Mouse (Mus musculus): ENCODE results near the gene Cdkal1. TPM values are rescaled to one million over a fixed set of nuclear protein-coding genes. Genes with fewer than 3 reads are reported as not detected.

Gene Cdkal1
- polyA plus RNA-seq, 1 experiment from 2014 or later = 21.1 TPM

- peak; percentile 62 for ATAC-seq (ENCODE audit: low read depth)
- 11% methylated on average over 2 of the region's 2 CpGs for WGBS
- Histone ChIP-seq H3K36me3 (ENCODE audit: control insufficient read depth, insufficient read depth, low read length) (no peaks in the 10 kb centered on the region), H3K4me2 (ENCODE audit: low read depth, low read length) (no peak overlapping the region), H3K27ac (ENCODE audit: low read depth, low read length) (peak overlapping the region; percentile 71; the same call in 1 of the 2 replicates), H3K27me3 (ENCODE audit: control insufficient read depth, insufficient read depth, low read length) (no peaks in the 10 kb centered on the region), H3K4me1 (ENCODE audit: control insufficient read depth, insufficient read depth, low read length) (peaks cover 20% of the 10 kb centered on the region), H3K4me3 (ENCODE audit: low read depth, low read length) (no peak overlapping the region), H3K9me3 (ENCODE audit: control insufficient read depth, low read length) (no peaks in the 10 kb centered on the region), H3K9ac (replicated peaks; ENCODE audit: low read depth, low read length) (no peak overlapping the region)
Measured at GRCm38 (mm10) chr13:29415967-29416366, 439.5 kb downstream of the Cdkal1 start.

GRCm38 (mm10) chr13:29414878-29415277, 440.6 kb downstream of the Cdkal1 start:
- Histone ChIP-seq H3K36me3 (ENCODE audit: control insufficient read depth, insufficient read depth, low read length) (no peaks in the 10 kb centered on the region), H3K9me3 (ENCODE audit: control insufficient read depth, low read length) (no peaks in the 10 kb centered on the region), H3K4me1 (ENCODE audit: control insufficient read depth, insufficient read depth, low read length) (peaks cover 20% of the 10 kb centered on the region), H3K4me2 (ENCODE audit: low read depth, low read length) (no peak overlapping the region), H3K4me3 (ENCODE audit: low read depth, low read length) (no peak overlapping the region), H3K27ac (ENCODE audit: low read depth, low read length) (no peak overlapping the region; the same call in 1 of the 2 replicates), H3K27me3 (ENCODE audit: control insufficient read depth, insufficient read depth, low read length) (no peaks in the 10 kb centered on the region), H3K9ac (replicated peaks; ENCODE audit: low read depth, low read length) (no peak overlapping the region)
- WGBS = 30% methylated on average over 6 of the region's 6 CpGs
- no peak for ATAC-seq (ENCODE audit: low read depth)

DNA sequence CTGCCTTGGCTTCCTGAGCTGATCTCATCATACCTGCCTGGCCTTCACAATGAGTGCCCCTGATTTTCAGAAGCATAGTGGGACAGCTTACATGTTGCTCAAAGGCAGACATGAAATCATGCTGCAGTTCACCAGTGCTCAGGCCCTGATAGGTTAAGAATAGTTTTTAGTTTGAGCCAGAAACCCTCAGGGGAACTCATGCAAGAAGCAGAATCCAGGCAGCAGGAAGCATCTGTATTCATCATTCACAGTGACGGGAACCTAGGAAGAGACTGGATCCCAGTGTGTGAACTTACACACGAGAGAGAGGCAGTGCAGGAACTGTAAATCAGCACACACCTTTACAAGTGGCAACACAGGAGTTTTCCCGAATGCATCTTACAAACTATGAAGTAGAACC, 441.0 kb downstream of the Cdkal1 start:
- Histone ChIP-seq H3K27me3 (ENCODE audit: control insufficient read depth, insufficient read depth, low read length) (no peaks in the 10 kb centered on the region), H3K9me3 (ENCODE audit: control insufficient read depth, low read length) (no peaks in the 10 kb centered on the region), H3K4me2 (ENCODE audit: low read depth, low read length) (no peak overlapping the region), H3K36me3 (ENCODE audit: control insufficient read depth, insufficient read depth, low read length) (no peaks in the 10 kb centered on the region), H3K4me3 (ENCODE audit: low read depth, low read length) (no peak overlapping the region), H3K4me1 (ENCODE audit: control insufficient read depth, insufficient read depth, low read length) (peaks cover 20% of the 10 kb centered on the region), H3K9ac (replicated peaks; ENCODE audit: low read depth, low read length) (no peak overlapping the region), H3K27ac (ENCODE audit: low read depth, low read length) (no peak overlapping the region)
- WGBS = 15% methylated on average over 3 of the region's 3 CpGs
- no peak for ATAC-seq (ENCODE audit: low read depth)

GRCm38 (mm10) chr13:29411176-29411575, 444.3 kb downstream of the Cdkal1 start:
- Histone ChIP-seq H3K9ac (replicated peaks; ENCODE audit: low read depth, low read length) (no peak overlapping the region), H3K27ac (ENCODE audit: low read depth, low read length) (no peak overlapping the region), H3K36me3 (ENCODE audit: control insufficient read depth, insufficient read depth, low read length) (no peaks in the 10 kb centered on the region), H3K4me2 (ENCODE audit: low read depth, low read length) (no peak overlapping the region), H3K9me3 (ENCODE audit: control insufficient read depth, low read length) (no peaks in the 10 kb centered on the region), H3K27me3 (ENCODE audit: control insufficient read depth, insufficient read depth, low read length) (no peaks in the 10 kb centered on the region), H3K4me1 (ENCODE audit: control insufficient read depth, insufficient read depth, low read length) (peaks cover 13% of the 10 kb centered on the region), H3K4me3 (ENCODE audit: low read depth, low read length) (no peak overlapping the region)
- ATAC-seq (ENCODE audit: low read depth) = no peak
- WGBS = 87% methylated on average over 6 of the region's 6 CpGs

DNA sequence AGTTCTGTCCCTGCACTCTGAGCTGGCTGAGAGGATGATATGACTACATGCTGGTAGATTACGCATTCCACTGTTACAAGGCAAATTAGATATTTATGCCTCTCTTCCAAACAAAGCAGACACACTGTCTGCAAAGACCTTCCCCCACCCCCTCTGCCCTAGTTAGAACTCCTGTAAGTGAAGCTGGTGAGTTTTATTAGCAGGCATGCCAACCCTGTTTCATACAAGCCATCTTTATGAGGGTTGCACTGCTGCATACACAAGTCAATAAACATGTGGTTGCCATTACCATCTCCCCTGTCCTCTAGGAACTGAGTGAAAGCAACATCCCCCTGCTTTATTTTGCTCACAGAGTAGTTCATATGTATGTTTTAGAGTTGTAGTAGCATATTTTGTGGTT, 447.9 kb downstream of the Cdkal1 start:
- Histone ChIP-seq H3K27ac (ENCODE audit: low read depth, low read length) (no peak overlapping the region), H3K4me2 (ENCODE audit: low read depth, low read length) (no peak overlapping the region), H3K9me3 (ENCODE audit: control insufficient read depth, low read length) (no peaks in the 10 kb centered on the region), H3K9ac (replicated peaks; ENCODE audit: low read depth, low read length) (no peak overlapping the region), H3K27me3 (ENCODE audit: control insufficient read depth, insufficient read depth, low read length) (no peaks in the 10 kb centered on the region), H3K4me3 (ENCODE audit: low read depth, low read length) (no peak overlapping the region), H3K4me1 (ENCODE audit: control insufficient read depth, insufficient read depth, low read length) (no peaks in the 10 kb centered on the region), H3K36me3 (ENCODE audit: control insufficient read depth, insufficient read depth, low read length) (no peaks in the 10 kb centered on the region)
- WGBS = 59% methylated on average over 1 of the region's 1 CpGs
- no peak for ATAC-seq (ENCODE audit: low read depth)

DNA sequence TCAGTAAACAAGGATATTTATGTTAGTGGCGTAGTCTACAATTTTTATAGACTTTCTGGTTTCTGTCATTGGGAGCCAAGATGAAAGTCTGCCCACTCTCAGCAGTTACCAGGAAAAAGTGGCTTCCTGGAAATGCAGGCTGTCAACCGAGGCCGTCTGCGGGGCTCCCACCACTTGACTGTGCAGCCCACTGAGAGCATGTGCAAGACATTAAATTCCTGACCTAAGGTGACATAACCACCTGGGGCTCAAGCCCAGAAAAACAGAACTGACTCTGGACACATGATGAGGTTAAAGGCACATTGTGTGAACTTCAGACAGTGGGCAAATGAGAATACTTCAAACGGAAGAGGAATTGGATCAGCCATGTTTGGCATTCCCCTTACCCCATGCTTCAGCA, 450.2 kb downstream of the Cdkal1 start:
- Histone ChIP-seq H3K27ac (ENCODE audit: low read depth, low read length) (no peak overlapping the region), H3K9ac (replicated peaks; ENCODE audit: low read depth, low read length) (no peak overlapping the region), H3K9me3 (ENCODE audit: control insufficient read depth, low read length) (no peaks in the 10 kb centered on the region), H3K27me3 (ENCODE audit: control insufficient read depth, insufficient read depth, low read length) (no peaks in the 10 kb centered on the region), H3K4me1 (ENCODE audit: control insufficient read depth, insufficient read depth, low read length) (no peaks in the 10 kb centered on the region), H3K36me3 (ENCODE audit: control insufficient read depth, insufficient read depth, low read length) (no peaks in the 10 kb centered on the region), H3K4me2 (ENCODE audit: low read depth, low read length) (no peak overlapping the region), H3K4me3 (ENCODE audit: low read depth, low read length) (no peak overlapping the region)
- no peak for ATAC-seq (ENCODE audit: low read depth)
- 73% methylated on average over 5 of the region's 5 CpGs for WGBS

GRCm38 (mm10) chr13:29403217-29403616, 452.3 kb downstream of the Cdkal1 start:
- Histone ChIP-seq H3K4me2 (ENCODE audit: low read depth, low read length) (no peak overlapping the region), H3K9ac (replicated peaks; ENCODE audit: low read depth, low read length) (no peak overlapping the region), H3K36me3 (ENCODE audit: control insufficient read depth, insufficient read depth, low read length) (no peaks in the 10 kb centered on the region), H3K27me3 (ENCODE audit: control insufficient read depth, insufficient read depth, low read length) (no peaks in the 10 kb centered on the region), H3K27ac (ENCODE audit: low read depth, low read length) (no peak overlapping the region), H3K4me3 (ENCODE audit: low read depth, low read length) (no peak overlapping the region), H3K4me1 (ENCODE audit: control insufficient read depth, insufficient read depth, low read length) (peaks cover 5% of the 10 kb centered on the region; the same call in 1 of the 2 replicates), H3K9me3 (ENCODE audit: control insufficient read depth, low read length) (no peaks in the 10 kb centered on the region)
- peak; percentile 27; the same call in 1 of the 2 replicates for ATAC-seq (ENCODE audit: low read depth)
- WGBS = 84% methylated on average over 5 of the region's 5 CpGs

GRCm38 (mm10) chr13:29402526-29403040, 452.9 kb downstream of the Cdkal1 start:
- no peaks in the 10 kb centered on the region for H3K27me3 ChIP-seq (ENCODE audit: control insufficient read depth, insufficient read depth, low read length)

GRCm38 (mm10) chr13:29399908-29400307, 455.6 kb downstream of the Cdkal1 start:
- WGBS = 44% methylated on average over 5 of the region's 5 CpGs
- ATAC-seq (ENCODE audit: low read depth) = peak; percentile 35; the same call in 1 of the 2 replicates
- no peak overlapping the region for H3K4me2 ChIP-seq (ENCODE audit: low read depth, low read length)
- H3K27ac ChIP-seq (ENCODE audit: low read depth, low read length) = no peak overlapping the region
- peaks cover 5% of the 10 kb centered on the region; the same call in 1 of the 2 replicates for H3K4me1 ChIP-seq (ENCODE audit: control insufficient read depth, insufficient read depth, low read length)
- no peaks in the 10 kb centered on the region for H3K27me3 ChIP-seq (ENCODE audit: control insufficient read depth, insufficient read depth, low read length)
- H3K9ac ChIP-seq (replicated peaks; ENCODE audit: low read depth, low read length) = no peak overlapping the region
- H3K9me3 ChIP-seq (ENCODE audit: control insufficient read depth, low read length) = no peaks in the 10 kb centered on the region
- no peaks in the 10 kb centered on the region for H3K36me3 ChIP-seq (ENCODE audit: control insufficient read depth, insufficient read depth, low read length)
- no peak overlapping the region for H3K4me3 ChIP-seq (ENCODE audit: low read depth, low read length)

More at GRCm38 (mm10) chr13:29402526-29403040, 452.9 kb downstream of the Cdkal1 start:
- Histone ChIP-seq H3K27ac (ENCODE audit: low read depth, low read length) (no peak overlapping the region), H3K36me3 (ENCODE audit: control insufficient read depth, insufficient read depth, low read length) (no peaks in the 10 kb centered on the region), H3K9ac (replicated peaks; ENCODE audit: low read depth, low read length) (no peak overlapping the region), H3K4me1 (ENCODE audit: control insufficient read depth, insufficient read depth, low read length) (peaks cover 5% of the 10 kb centered on the region; the same call in 1 of the 2 replicates), H3K4me3 (ENCODE audit: low read depth, low read length) (no peak overlapping the region), H3K9me3 (ENCODE audit: control insufficient read depth, low read length) (no peaks in the 10 kb centered on the region), H3K4me2 (ENCODE audit: low read depth, low read length) (no peak overlapping the region)
- 33% methylated on average over 3 of the region's 3 CpGs for WGBS
- ATAC-seq (ENCODE audit: low read depth) = peak; percentile 23; the same call in 1 of the 2 replicates

Measured in neural tube, embryonic 14.5 days (tissue).